Mouse (Mus musculus): ENCODE results near the gene Acsf2.

The Acsf2 gene

GRCm38 (mm10) chr11:94598437-94599120 is 3.1 kb downstream of the Acsf2 start:
- DNase-seq = no peak

DNA sequence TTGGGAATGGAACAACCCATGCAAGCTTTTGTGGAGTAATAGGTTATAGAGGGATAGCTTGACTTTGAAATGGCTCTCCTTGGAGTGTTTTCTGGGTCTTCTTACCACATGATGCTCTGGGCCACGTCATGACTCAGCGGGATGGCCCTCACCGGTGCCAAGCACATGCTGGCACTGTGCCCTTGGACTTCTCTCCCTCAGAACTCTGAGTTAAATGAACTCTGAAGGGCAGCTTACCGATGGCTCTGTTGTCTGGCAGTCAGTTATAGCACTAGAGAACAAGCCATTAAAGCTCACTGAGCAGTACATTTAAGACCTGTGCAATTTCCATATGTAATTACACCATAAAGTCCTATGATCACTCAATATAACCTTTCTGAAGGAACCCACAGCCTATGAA is 4.4 kb downstream of the Acsf2 start:
- DNase-seq = no peak

GRCm38 (mm10) chr11:94596311-94596852 is 5.3 kb downstream of the Acsf2 start:
- no peak for DNase-seq

- no peak for DNase-seq
Observed at GRCm38 (mm10) chr11:94587511-94587910, 14.2 kb downstream of the Acsf2 start.

DNA sequence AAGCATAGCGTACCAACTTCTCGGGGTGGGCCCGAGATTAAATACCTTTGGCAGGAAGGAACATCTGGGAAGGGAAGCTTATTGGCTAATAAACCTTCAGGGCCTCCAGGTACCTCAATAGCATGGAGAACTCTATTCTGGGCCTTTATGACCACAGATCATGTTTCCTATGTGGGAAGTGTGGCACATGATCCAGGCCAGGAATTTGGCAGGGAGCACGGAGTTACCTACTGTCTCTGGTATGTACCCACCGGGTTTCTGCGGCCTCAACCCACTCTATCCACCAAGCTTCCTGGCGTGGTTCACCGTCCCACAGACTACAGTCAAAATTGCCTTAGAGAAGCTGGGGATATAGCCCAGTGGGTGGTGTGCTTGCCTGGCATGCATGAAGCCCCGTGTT is 16.6 kb downstream of the Acsf2 start:
- no peak for DNase-seq

DNA sequence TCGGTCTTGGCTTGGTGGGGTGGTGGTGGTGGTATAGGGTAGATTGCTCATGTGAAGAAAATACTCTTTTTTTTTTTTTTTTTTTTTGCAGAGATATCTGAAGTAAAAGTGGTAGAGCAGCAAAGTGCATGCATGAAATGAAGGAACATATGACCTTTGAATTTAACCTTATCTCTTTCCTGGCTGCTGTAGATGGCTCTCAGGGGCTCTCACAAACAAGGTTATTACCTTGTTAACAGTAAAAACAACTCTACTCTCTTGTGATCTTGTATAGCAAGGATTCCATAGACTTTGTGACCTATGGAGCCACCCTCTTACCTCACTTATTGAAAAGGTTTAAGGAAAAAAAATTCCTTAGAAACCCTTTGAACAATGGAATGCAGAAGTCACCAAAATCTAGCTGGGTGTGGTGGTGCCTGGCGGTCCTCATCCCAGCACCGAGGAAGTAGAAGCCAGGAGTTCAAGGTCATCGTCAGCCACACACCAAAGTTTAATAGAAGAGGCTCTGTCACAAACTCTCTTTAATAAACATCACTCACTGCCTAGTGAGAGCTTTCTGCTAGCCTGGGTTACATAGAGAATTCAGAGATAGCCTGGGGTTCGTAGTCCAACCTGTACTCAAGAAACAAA is 21.4 kb downstream of the Acsf2 start:
- no peak for DNase-seq

DNA sequence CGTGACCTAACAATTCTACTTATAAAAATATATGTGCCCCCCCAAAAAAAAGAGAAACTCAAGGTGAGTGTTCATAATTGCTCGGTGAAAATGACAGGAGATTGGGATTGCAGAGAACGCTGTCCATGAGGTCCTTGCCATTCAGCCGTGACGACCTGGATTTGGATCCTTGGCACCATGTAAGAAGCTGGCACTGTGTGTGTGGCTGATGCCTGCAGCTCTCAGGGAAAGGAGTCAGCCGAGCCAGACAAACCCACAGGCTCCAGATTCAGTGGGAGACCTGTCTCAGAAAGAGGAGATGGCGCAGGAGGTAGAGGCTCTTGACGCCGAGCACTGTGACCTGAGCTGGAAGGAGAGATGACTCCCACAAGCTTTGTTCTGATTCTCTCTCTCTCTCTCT is 25.3 kb downstream of the Acsf2 start:
- peak; percentile 9 for DNase-seq

GRCm38 (mm10) chr11:94575036-94575435 is 26.6 kb downstream of the Acsf2 start:
- DNase-seq = no peak

GRCm38 (mm10) chr11:94574560-94574959 is 27.1 kb downstream of the Acsf2 start:
- no peak for DNase-seq

GRCm38 (mm10) chr11:94571850-94572249 is 29.8 kb downstream of the Acsf2 start:
- DNase-seq = no peak

- DNase-seq = no peak
Observed at GRCm38 (mm10) chr11:94570612-94571011, 31.1 kb downstream of the Acsf2 start.

DNA sequence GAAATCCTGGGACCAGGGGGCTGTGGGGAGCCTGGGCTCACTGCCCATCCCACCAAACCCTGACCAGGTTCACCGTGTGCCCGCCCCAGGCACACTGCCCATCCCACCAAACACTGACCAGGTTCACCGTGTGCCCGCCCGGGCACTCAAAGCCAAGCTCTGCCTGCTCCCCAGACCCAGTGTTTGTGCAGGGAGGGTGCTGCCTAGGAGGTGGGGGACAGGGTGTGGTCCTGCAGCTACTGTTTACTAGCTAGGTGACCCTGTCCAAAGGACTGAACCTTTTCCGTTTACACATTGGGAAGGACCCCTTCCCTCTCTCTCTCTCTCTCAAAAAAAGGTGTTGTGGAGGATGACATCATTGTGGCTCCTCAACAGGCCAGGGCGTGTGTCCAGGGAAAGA is 34.3 kb downstream of the Acsf2 start:
- DNase-seq = no peak

DNA sequence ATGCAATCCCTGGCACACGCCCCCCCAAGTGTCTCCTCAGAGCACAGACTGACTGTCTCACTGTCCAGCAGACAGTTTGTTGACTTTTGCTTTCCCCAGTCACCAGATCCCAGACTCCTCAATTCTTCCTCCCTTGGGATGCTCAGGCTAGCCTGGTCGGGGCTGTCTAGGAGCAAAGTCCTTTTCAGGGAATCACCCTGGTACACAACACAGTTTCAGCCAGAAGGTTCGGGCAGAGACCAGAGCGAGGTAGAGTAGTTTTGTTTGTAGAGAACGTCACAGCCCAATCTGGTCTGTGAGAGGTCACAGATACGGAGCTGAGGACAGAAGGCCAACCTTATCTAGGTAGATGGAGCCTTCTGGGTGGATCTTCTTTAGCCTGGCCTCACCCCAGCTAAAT is 35.1 kb downstream of the Acsf2 start:
- DNase-seq = no peak

- DNase-seq = no peak
Observed at GRCm38 (mm10) chr11:94565151-94565479, 36.6 kb downstream of the Acsf2 start.

GRCm38 (mm10) chr11:94564437-94565150 is 37.1 kb downstream of the Acsf2 start, which contains the start of gene Chad:
Gene Chad (plus strand): TSS chr11:94565047.
- no peak for DNase-seq

DNA sequence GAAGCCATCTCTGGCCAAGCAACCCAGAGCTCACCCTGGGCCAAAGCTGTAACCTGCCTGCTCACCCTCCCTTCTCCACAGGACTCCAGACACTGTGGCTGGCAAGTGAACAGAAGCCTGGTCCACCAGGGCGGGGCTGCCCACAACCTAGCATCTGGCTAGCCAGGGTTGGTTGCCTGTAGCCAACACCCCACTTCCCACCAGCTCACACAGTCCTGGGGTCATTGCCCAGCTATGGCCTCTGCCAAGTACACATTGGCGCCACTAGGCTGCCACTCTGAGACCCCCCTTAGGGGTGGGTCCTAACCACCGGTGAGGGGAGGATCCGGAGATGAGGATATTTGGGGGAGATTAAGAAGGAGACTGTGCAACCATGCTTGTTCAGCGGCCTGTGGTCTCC is 37.9 kb downstream of the Acsf2 start:
- no peak for DNase-seq

GRCm38 (mm10) chr11:94563383-94563782 is 38.3 kb downstream of the Acsf2 start:
- DNase-seq = no peak

DNA sequence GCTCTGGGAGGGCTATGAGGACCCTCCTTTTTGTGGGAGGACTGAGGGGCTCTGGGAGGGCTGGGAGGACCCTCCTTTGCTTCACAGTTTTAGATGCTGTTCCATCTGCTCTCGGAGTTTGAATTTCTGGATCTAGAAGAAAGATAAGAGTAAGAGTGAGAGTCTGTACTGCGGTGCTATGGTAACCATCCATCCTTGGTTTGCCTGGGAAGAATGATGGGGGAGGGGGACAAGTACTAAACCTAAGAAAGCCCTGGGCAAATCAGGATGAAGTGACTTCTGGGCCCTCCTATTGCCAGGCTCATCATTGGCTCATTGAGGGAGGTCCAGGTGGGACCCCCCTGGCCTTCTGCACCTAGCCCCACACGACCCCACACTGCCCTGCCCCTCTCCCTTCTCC is 43.4 kb downstream of the Acsf2 start:
- DNase-seq = no peak

GRCm38 (mm10) chr11:94550442-94550744 is 51.3 kb downstream of the Acsf2 start:
- DNase-seq = no peak

DNA sequence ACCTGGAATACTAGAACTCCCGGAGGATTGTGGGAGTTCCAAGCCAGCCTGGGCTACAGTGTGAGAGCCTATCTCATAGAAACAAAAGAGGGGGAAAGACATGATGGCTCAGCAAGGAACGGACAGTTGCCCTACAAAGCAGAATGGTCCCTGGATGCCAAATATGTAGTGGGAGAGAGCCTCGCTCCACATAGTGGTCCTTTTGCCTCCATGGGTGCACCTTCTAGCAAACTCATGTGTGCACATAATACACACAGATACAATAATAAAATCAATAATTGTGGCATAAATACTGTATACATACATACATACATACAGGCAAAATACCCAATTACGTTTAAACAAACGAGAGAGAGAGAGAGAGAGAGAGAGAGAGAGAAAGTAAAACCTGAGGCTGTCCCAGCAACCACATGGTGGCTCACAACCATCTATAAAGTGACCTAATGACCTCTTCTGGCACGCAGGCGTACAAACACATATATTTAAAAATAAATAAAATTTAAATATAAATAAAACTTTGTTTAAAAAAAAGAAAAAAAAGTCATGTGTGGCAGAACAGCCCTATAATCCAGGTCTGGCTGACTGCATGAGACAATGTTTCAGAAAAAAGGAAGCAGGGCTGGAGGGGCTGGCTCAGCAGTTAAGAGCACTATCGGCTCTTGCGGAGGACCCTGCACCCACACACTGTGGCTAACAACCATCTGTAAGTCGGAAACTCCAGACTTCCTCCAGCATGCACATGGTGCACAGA is 51.8 kb downstream of the Acsf2 start:
- peak; percentile 33 for DNase-seq

DNA sequence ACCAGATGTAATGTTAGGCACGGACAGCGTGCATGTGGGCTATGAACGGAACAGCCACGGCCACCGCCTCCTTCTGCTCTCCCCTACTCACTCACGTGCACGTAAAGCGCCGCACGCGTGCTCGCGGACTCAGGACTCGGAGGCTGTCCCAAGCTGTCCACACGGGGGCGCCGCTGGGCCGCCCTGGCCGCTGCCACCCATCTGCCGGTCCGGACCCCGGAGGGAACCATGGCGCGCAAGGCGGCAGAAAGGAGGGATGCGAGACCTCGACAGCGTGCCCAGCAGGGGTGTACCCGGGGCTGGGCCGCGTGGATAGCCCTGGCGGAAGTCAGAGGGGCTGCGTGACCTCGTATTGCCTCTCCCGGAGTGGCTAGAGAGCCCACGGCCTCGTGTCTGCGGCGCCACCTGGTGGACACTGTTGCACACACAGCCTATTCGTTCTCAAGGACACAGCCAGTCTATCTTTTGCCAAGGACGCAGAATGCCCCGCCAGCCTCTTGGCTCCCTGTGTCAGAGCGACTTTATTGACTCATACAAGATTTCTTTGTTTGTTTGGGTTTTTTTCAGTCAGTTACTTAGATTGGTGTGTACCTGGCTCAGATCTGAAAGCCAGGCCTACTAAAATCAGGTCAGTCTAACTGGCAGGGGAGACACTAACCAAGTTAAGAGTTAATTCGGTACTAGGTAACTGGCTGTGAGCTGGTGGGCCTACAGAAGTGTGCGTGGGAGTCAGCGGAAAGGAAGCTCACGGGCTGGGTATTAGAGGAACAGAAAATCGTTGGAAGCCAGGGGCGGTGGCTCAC is 52.6 kb downstream of the Acsf2 start, which contains the start of gene Rsad1:
Gene Rsad1 (minus strand): TSS at position 368 of the 803 bp plus-strand sequence.
- DNase-seq = peak; percentile 94

DNA sequence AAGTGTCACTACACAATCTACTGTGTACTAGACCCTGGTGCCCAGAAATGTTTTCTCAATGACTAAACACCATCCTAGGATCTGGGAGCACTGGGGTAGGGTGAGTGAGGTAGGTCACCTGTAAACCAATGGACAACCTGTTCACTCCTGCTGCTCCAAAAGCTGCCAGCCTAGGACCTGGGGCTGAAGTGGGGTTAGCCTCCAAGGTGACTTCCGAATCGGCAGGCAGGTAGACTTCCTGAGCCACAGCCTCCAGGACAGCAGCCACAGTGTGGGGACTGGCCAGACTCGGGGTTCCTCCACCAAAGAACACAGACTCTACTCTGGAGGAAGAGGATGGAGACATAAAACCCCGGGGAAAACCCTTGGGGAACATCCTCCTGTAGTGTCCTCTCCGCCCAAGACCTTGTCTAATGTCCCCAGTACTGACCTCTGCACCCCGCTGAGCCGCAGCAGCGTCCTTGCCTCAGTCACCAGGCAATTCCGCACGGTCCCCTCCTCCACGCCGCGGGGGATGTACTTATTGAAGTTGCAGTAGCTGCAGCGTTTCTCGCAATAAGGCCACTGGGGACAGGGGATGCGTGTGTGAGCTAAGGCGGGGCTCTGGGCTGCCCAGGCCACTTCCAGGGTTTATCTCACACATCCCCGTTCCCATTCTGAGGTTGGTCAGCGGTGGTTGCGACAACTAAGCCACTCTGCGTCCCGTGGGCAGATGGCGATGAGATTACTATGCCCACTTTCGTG is 53.5 kb downstream of the Acsf2 start:
- DNase-seq = peak; percentile 60
